Mouse (Mus musculus): ENCODE measurements around the gene Aup1.

DNA sequence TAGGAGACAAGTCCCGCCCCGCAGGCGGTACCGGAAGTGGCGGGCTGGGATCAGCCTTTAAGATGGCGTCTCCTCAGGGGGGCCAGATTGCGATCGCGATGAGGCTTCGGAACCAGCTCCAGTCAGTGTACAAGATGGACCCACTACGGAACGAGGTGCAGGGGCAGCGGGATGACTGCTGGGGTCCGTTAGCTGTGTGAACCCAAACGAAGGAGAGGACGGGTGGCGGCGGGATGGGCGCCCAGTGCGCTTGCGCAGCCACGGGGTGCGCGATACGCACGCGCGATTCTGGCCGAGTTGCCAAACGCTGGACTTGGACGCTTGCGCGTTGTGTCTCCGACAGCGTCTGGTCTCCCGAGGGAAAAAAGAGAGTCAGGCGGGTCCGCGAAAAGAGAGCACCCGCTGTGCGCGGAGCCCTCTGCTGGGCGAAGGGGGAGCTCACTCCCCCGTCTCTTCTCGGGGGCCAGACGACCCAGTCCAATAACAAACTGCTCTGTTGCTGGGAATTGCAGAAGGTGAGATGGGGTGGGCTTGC is 24.1 kb downstream of the Aup1 start:
- no peak for TF ChIP-seq CTCF (IDR thresholded peaks at IDR 0.05; ENCODE audit: borderline replicate concordance, insufficient read depth, low read depth, low read length)
- TF ChIP-seq POLR2A (IDR thresholded peaks at IDR 0.05; ENCODE audit: borderline replicate concordance, insufficient read depth, low read length) = peak; percentile 64; the same call in 1 of the 2 replicates
